Mouse (Mus musculus) frontal cortex, postnatal 10 days (tissue): ENCODE results near the gene Nav1.

Experiments used
- DNase-seq, 2 experiments: peaks; one replicate each; pipeline ENCODE4 v3.0.0; 2022; ENCODE audit warnings: low spot score in 2 of 2, mixed read lengths in 1 of 2

Gene Nav1

DNA sequence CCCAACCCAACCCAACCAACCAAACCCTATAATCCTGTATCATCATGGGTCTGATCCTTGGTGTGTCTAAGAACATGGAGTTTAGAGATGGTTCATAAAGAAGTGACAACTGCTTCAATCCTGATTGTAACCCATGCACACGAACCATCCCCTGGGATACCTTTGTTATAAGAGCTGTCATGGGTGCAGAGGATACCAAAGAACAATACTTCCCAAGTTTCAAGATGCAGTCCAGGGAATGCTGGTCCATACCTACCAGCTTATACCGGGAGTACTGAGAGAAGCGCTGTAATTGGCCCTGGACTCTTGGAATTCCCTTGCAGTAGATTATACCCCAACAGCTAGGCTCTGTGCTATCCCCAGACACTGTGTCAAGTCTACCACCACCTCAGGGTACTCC lies 165.2 kb downstream of the Nav1 start:
- DNase-seq, result no peak

DNA sequence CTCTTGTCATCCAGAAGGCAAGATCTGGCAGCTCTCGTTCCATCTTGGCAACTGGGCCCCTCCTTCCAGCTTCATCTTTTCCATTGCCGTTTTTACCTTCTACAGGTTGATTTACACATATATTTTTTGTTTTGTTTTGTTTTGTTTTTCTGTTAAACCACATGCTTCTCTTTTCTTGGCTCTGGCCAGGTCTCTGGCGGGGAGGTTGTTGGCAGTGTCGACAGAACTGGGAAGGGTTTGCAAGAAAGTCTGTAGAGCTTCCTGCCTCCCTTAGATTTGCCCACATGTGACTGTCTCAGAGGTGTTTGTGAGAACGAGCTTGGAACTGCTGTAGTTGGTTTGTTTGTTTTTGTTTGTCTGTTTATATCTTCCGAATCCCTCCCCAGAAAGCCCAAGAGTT lies 166.1 kb downstream of the Nav1 start:
- no peak for DNase-seq

DNA sequence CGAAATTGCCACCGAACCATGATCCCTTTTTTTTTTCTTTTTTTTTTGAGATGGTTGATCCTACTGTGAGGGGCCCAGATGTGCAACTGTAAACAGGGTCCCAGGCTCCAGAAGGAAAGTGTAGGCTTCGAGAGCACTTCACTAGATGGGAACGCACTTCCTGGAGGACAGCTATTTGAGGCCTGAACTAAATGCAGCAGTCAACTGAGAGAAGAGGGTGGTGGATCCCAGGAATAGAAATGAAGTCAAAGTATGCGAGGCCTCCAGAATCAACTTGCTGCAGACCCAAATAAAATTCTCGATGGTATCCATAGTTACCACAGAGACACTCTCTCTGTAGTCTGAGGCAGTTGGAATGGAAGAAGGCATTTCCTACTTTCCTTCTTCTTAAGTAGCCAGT lies 168.3 kb downstream of the Nav1 start:
- no peak for DNase-seq

- DNase-seq, result no peak
These were observed 171.3 kb downstream of the Nav1 start for GRCm38 (mm10) chr1:135435823-135436222.

DNA sequence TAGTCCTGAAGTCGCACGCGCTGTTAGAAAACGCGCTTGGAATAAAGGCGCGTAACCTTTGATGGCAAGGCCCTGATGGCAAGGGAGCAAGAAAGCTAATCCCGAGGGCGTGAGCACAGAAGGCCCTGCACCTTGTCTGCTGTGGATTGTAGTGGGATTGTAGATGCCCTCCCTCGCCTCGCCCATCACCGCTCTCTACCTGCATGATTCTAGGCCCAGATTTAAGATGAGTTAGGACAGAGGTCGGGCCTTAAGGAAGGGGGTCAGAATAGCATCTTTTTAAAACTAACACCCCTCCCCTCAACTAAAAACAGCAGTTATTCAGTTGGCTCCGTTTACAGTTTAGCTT lies 176.5 kb downstream of the Nav1 start:
- DNase-seq, result no peak

DNA sequence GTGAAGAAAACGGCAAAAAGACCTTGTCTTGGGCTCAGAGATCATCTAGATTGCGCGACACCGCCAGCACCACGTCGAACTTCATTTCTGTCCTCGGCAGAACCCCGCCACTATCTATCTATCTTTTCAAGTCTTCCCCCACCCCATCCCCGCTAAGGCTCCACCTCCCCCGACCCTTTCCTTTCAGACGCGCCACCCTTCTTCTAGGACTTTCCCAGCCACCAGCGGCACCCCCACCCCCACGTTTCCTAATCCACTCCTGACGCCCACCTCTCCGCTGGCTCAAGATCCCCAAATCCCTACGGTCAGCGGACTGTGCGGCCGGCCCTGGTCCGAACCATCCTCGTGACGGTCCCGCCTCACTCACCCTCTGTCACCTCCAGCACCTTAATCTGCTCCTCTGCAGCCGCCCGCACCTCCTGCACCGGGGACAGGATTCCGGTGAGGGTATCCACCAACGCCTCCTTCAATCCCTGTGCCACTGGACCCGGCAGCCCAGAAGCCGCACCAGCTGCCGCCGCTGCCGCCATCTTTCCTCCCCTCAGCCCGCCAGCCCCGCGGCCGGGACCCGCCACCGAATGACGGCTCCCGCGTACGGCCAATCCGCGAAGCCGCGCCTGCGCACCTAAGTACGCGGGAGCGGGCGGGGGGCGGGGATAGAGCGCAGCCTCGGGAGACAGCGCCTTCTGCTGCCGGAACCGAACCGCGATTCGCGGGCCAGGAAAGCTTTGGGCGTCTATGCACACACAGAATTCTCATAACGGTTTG lies 177.0 kb downstream of the Nav1 start, which contains the start of gene Ipo9:
Ipo9 (minus strand) TSS at position 599 of the 768 bp plus-strand sequence.
- peak; percentile 87 to 91 for DNase-seq

DNA sequence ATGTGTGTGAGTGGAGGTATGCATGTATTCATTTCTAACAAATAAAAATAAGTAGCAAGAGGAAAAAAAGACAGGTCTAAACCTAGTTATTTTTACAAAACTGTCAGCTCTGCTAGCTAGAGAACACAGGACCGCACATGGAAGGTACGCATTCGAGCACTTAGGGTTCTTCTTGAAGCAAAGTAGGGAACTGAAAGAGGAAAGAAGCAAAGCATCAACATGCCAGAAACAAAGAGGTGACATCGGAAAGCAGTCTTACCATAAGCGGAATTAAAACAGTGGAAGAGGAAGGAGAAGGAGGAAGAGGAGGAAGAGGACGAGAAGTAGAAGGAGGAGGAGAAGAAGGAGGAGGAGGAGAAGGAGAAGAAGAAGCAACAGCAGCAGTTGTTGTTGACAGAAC lies 179.7 kb downstream of the Nav1 start:
- no peak for DNase-seq

- no peak for DNase-seq
These were observed 180.4 kb downstream of the Nav1 start for GRCm38 (mm10) chr1:135426645-135427044.

DNA sequence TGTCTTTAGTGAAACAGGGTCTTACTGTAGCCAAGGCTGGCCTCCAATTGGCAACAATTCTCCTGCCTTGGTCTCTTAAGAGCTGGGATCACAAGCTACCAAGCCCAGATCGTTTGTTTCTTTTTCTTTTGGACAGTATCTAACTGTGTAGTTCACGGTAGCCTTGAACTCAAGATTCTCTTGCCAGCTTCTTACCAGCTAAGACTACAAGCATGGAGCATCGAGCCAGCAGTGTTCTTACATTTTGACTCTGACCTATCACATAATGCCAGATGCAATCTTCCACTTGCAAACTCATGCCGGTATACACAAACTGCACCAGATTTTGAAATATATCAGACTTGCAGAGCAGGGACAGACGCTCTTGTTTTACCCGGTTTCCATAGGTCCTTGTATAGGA lies 184.3 kb downstream of the Nav1 start:
- DNase-seq, result no peak

DNA sequence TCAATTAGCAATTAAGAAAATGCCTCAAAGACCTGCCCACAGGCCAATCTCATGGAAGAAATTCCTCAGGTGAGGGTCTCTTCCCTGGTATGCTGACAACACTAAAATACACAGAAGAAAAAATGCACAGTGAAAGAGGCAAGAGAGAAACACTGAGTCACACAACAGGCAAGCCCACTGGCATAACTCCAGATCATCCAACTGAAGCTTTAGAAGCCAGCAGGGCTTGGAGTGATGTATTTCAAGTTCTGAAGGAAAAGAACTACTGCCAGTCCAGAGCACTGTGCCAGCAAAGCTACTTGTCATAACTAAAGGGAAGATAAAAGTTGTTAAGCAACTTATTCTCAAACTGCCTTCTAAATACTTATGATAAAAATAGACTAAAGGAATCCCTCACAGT lies 193.1 kb downstream of the Nav1 start:
- no peak for DNase-seq

DNA sequence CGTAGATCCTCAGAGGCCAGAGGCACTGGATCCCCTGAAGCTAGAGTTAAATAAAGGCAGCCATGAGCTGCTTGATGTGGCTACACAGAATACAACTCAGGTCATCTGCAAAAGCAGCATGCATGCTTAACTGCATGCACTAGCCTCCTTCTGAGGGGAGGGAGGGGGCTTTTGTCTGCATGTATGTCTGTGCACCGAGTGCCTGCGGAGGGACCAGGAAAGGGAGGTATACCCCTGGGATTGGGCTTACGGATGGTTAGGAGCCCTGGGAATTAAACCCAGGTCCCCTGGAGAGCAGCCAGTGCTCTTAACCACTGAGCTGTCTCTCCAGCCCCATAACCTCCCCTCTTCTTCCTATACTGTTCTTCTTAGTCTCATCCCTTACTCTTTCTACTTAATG lies 195.0 kb downstream of the Nav1 start:
- no peak for DNase-seq

GRCm38 (mm10) chr1:135410967-135411366 lies 196.1 kb downstream of the Nav1 start:
- DNase-seq, result no peak

DNA sequence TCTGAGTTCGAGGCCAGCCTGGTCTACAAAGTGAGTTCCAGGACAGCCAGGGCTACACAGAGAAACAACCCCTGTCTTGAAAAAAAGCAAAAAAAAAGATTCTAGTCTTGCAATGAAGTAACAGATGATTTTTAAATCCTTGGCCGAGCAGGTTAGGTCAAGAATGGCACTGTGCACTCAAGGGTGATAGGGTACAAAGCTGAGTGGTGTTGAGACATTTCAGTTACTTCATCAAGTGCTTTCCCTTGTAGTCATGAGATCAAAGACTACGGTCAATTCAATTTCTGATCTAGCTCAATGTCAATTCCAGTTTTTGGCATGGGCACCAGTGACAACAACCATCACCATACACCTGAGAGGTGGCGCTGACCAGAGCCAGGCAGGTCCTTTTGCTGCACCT lies 198.1 kb downstream of the Nav1 start:
- no peak for DNase-seq

GRCm38 (mm10) chr1:135405356-135405755 lies 201.7 kb downstream of the Nav1 start:
- no peak for DNase-seq

GRCm38 (mm10) chr1:135401452-135402110 lies 205.5 kb downstream of the Nav1 start:
- no peak for DNase-seq

GRCm38 (mm10) chr1:135399466-135399865 lies 207.6 kb downstream of the Nav1 start:
- DNase-seq, result no peak

DNA sequence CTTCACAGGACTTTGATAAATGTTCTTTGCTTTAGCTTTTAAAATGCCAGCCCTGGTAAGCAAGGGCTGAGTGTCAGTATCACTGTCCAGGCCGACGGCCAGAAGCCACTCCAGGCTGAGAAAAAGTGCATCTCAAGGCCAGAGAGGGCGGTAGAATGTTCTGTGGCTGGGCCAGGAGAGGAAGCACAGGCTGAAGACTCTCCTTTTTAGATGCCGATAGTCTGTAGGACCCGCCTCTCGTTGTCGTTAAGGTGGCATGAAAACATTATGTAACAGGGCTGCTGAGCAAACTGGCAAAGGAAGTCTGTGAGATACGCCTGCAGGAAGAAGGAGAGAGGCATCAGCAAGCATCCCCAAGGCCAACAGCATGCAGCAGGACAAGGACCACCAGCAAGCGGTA lies 221.9 kb downstream of the Nav1 start:
- no peak for DNase-seq
